Mouse (Mus musculus) stomach, postnatal 0 days (tissue): ENCODE measurements around the gene Nat8f5. TPM values are rescaled to one million over a fixed set of nuclear protein-coding genes. Genes with fewer than 3 reads are reported as not detected.

ENCODE experiments used
- ATAC-seq: fragments of 200-750 bp; cut with Nextera tagmentation; 2 replicates; pipeline ENCODE4 v1.8.0; 2017; ENCODE audit not compliant: low FRiP score, low TSS enrichment
- DNase-seq: peaks from one replicate; pipeline ENCODE4 v3.0.0-alpha.2; 2016; ENCODE audit warnings: low spot score
- H3K27ac ChIP-seq: fragments of 300-500 bp; sonication (generic); replicated peaks from 2 replicates; pipeline ENCODE4 v1.5.1; 2014; ENCODE audit warnings: mild to moderate bottlenecking, control low read depth
- H3K27me3 ChIP-seq: fragments of 300-500 bp; sonication (generic); 2 replicates; pipeline ENCODE4 v1.6.1; 2014; ENCODE audit warnings: low read length; ENCODE audit not compliant: control insufficient read depth, insufficient read depth
- H3K36me3 ChIP-seq: fragments of 300-500 bp; sonication (generic); 2 replicates; pipeline ENCODE4 v1.6.1; 2014; ENCODE audit warnings: low read length, mixed read lengths; ENCODE audit not compliant: control insufficient read depth, insufficient read depth
- H3K4me1 ChIP-seq: fragments of 300-500 bp; sonication (generic); replicated peaks from 2 replicates; pipeline ENCODE4 v1.6.1; 2014; ENCODE audit warnings: antibody characterized with exemption; ENCODE audit not compliant: control insufficient read depth, insufficient read depth
- H3K4me2 ChIP-seq: fragments of 300-500 bp; sonication (generic); replicated peaks from 2 replicates; pipeline ENCODE4 v1.6.1; 2014; ENCODE audit warnings: low read depth, mild to moderate bottlenecking, control low read depth, moderate library complexity
- H3K4me3 ChIP-seq: fragments of 300-500 bp; sonication (generic); 2 replicates; pipeline ENCODE4 v1.5.1; 2014; ENCODE audit warnings: low read depth, low read length, control low read depth
- H3K9ac ChIP-seq: fragments of 300-500 bp; sonication (generic); 2 replicates; pipeline ENCODE4 v1.6.1; 2014; ENCODE audit warnings: mild to moderate bottlenecking, low read length, control low read depth, mixed read lengths
- H3K9me3 ChIP-seq: fragments of 300-500 bp; sonication (generic); 2 replicates; pipeline ENCODE4 v1.6.1; 2016; ENCODE audit warnings: low read length; ENCODE audit not compliant: control insufficient read depth
- CTCF ChIP-seq: IDR thresholded peaks from 2 replicates; pipeline ENCODE4 v1.5.1; 2016; ENCODE audit warnings: antibody characterized with exemption, low read depth, mild to moderate bottlenecking, moderate library complexity
- EP300 ChIP-seq: optimal IDR thresholded peaks from 2 replicates; pipeline ENCODE3; 2016; ENCODE audit warnings: antibody characterized with exemption
- WGBS: fragments of 180-500 bp; shearing (Covaris S2); extraction: QIAGEN DNeasy Blood & Tissue Kit; methylation state at CpG from one replicate; pipeline ENCODE4 v1.1.7; 2014; 5-methylcytosine and 5-hydroxymethylcytosine counted together
- polyA plus RNA-seq: library from polyadenylated mRNA; unstranded; fragments of >200 nt; fragmentation: Nextera tagmentation; extraction: Ambion mirVana; gene quantifications from 2 replicates; pipeline ENCODE4 v1.2.1, GENCODE M21; 2015

Gene Nat8f5
- polyA plus RNA-seq, 1 experiment from 2014 or later: 0.25 TPM

DNA sequence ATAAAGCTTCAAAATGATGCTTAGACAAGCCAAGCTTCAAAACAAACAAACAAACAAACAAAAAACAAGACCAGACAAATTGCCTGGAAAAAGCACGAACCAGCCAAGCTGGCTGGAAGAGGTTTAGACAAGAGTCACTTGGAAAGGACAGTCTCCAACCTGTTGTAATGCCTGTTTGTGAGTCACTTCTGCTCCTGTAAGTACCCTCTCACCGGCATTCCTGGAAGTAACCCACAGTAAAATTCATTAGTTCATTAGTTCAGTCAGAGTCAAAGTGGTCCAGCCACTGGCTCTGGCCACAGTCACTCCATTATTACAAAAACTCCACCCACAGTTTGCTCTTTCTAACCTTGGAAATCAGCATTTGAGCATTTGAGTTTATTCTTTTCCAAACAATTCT is 43.1 kb upstream of the Nat8f5 start:
- no peak overlapping the region for H3K27ac ChIP-seq
- WGBS: 84% methylated on average over 2 of the region's 2 CpGs
- ATAC-seq (no peak), DNase-seq (no peak)
- H3K9ac ChIP-seq: no peak overlapping the region
- TF ChIP-seq EP300 (no peak), CTCF (no peak)
- no peaks in the 10 kb centered on the region for H3K9me3 ChIP-seq
- H3K4me2 ChIP-seq: no peak overlapping the region
- no peaks in the 10 kb centered on the region for H3K4me1 ChIP-seq
- no peaks in the 10 kb centered on the region for H3K36me3 ChIP-seq
- no peaks in the 10 kb centered on the region for H3K27me3 ChIP-seq
- no peak overlapping the region for H3K4me3 ChIP-seq

DNA sequence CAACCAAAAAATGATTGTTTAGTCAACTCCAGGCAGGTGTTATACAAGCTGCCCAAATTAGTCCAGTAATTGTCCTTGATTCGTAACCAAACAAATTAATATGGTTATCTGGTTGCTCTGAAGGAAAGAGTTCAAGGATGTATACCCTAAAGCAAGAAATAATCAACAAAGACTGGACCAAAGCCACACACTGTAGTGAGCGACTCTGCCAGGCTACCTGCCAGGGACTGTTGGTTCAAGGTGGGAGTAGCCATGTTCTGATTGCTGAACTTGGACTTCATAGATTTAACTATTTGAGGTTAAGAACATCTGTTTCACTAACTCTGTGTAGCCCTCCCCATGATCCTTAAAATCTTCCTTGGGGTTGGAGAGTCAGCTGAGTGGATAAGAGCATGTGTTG is 42.4 kb upstream of the Nat8f5 start:
- no peak for TF ChIP-seq CTCF
- no peak for TF ChIP-seq EP300
- DNase-seq: no peak
- Histone ChIP-seq H3K9me3 (no peaks in the 10 kb centered on the region), H3K4me1 (no peaks in the 10 kb centered on the region), H3K27me3 (no peaks in the 10 kb centered on the region), H3K4me2 (no peak overlapping the region), H3K27ac (no peak overlapping the region), H3K36me3 (no peaks in the 10 kb centered on the region), H3K9ac (no peak overlapping the region), H3K4me3 (no peak overlapping the region)
- ATAC-seq: no peak
- 66% methylated on average over 2 of the region's 2 CpGs for WGBS

DNA sequence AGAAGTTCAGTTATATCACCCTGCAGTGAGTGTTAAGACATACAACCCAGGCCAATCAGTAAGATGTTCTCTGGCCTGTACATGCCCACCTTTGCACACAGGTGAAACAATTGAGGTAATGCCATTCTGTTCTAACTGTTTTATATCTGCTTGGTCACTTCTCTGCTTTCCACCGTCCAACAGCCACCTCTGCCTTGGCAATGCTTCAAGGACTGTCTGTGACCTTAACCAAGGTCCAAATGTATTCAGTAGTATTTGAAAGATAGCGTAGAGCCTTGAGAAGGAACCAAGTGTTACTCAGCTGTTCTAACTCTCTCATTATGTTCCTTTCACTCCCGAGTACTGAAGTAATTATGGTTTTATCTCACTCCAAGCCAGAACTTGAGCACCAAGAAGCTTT is 41.8 kb upstream of the Nat8f5 start:
- TF ChIP-seq CTCF (no peak), EP300 (no peak)
- Histone ChIP-seq H3K36me3 (no peaks in the 10 kb centered on the region), H3K9ac (no peak overlapping the region), H3K27me3 (no peaks in the 10 kb centered on the region), H3K4me3 (no peak overlapping the region), H3K9me3 (no peaks in the 10 kb centered on the region), H3K4me1 (no peaks in the 10 kb centered on the region), H3K4me2 (no peak overlapping the region), H3K27ac (no peak overlapping the region)
- DNase-seq (no peak), ATAC-seq (no peak)
- WGBS: 53% methylated on average over 3 of the region's 3 CpGs

DNA sequence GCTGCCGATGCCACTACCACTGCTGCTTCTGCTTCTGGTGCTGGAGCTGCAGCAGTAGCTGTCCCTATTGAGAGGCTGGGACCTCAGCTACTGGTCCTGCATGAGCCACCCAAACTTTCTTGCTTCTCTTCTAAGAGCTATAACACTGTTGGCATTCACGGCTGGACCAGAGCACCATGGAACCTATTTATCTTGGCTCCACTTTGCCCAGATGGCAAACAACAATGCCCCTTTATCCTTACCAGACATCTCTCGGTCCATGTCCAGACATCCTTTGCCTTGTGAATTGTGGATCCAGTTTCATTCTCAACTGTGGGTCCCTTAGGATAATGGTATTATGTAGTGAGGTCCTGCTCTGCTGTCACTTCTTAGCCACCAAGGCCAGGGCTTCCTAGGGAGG is 40.5 kb upstream of the Nat8f5 start:
- DNase-seq (no peak), ATAC-seq (no peak)
- TF ChIP-seq CTCF (no peak), EP300 (no peak)
- Histone ChIP-seq H3K9me3 (no peaks in the 10 kb centered on the region), H3K4me3 (no peak overlapping the region), H3K4me2 (no peak overlapping the region), H3K27me3 (no peaks in the 10 kb centered on the region), H3K9ac (no peak overlapping the region), H3K27ac (no peak overlapping the region), H3K36me3 (no peaks in the 10 kb centered on the region), H3K4me1 (no peaks in the 10 kb centered on the region)
- WGBS: 90% methylated on average over 3 of the region's 3 CpGs

DNA sequence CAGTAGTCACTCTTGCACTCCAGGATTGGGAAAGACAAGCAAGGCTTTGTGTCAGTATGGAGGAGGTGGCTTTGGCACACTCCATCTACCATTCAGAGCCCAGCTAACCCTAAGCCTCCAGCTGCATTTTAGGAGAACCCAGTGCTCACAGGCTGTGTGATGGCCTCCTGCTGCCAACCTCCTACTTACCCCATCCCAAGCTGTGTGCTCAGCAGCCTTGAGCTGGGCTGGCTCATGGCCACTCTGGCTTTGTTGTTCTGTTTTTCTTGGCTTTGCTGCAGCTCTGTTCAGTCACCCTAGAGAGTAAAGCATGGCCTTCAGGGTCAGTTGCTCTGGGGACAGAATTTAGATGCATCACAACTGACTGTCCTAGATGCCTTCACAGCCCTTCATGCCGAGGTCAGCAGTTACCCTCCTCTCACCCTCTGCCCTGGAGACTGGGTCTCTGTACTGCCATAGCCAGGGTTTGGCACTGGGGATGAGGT is 35.5 kb upstream of the Nat8f5 start:
- WGBS: 63% methylated on average over 1 of the region's 1 CpGs
- no peak for TF ChIP-seq CTCF
- TF ChIP-seq EP300: no peak
- DNase-seq (no peak), ATAC-seq (0 out of 2 replicates have a peak, but pooled peaks have one; percentile 53)
- Histone ChIP-seq H3K27me3 (no peaks in the 10 kb centered on the region), H3K4me3 (no peak overlapping the region), H3K9me3 (no peaks in the 10 kb centered on the region), H3K9ac (no peak overlapping the region), H3K4me1 (no peaks in the 10 kb centered on the region), H3K36me3 (no peaks in the 10 kb centered on the region), H3K27ac (no peak overlapping the region), H3K4me2 (no peak overlapping the region)

DNA sequence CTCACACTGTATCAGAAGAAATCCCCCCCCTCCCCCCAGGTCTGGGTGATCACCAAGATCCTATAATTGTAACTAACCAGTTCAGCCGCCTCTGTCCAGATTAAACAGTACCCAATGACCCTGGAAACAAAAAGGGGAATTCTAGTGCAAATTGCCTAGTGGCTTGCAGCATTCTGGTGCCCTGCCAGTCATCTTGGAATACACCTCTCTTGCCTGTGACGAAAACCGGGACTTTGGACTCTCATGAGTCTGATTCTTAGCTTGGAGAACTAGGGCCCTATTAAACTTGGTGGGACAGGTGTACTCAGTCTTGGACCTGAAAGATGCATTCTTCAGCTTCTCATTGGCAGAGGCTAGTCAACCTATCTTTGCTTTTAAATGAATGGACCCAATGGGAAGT is 32.7 kb upstream of the Nat8f5 start:
- ATAC-seq: no peak
- no peak overlapping the region for H3K27ac ChIP-seq

More for the DNA sequence above, 32.7 kb upstream of the Nat8f5 start:
- no peak for DNase-seq
- 70% methylated on average over 3 of the region's 3 CpGs for WGBS
- Histone ChIP-seq H3K9me3 (no peaks in the 10 kb centered on the region), H3K4me1 (no peaks in the 10 kb centered on the region), H3K4me3 (no peak overlapping the region), H3K27me3 (no peaks in the 10 kb centered on the region), H3K4me2 (no peak overlapping the region), H3K9ac (no peak overlapping the region), H3K36me3 (no peaks in the 10 kb centered on the region)
- TF ChIP-seq EP300 (no peak), CTCF (no peak)
